Mouse (Mus musculus) lung, postnatal 0 days (tissue): ENCODE measurements at regions not wholly inside any gene's neighbourhood (a gene's known extent, or its start where the extent isn't known, plus 50 kb on each side); places are given as distances from the start of the nearest gene placed in this dataset.

ENCODE experiments used
- ATAC-seq: fragments of 200-750 bp; cut with Nextera tagmentation; 2 replicates; pipeline ENCODE4 v1.8.0; 2017; ENCODE audit warnings: moderate library complexity
- DNase-seq: peaks from one replicate; pipeline ENCODE4 v3.0.0-alpha.2; 2016; ENCODE audit warnings: low spot score
- H3K27ac ChIP-seq: fragments of 300-500 bp; sonication (generic); 2 replicates; pipeline ENCODE4 v1.5.1; 2014; ENCODE audit warnings: antibody characterized with exemption, mild to moderate bottlenecking, low read length, mixed read lengths
- H3K27me3 ChIP-seq: fragments of 300-500 bp; sonication (generic); replicated peaks from 2 replicates; pipeline ENCODE4 v1.6.1; 2014; ENCODE audit warnings: low read length, mixed read lengths; ENCODE audit not compliant: insufficient read depth
- H3K36me3 ChIP-seq: fragments of 300-500 bp; sonication (generic); 2 replicates; pipeline ENCODE4 v1.6.1; 2014; ENCODE audit warnings: low read length, mixed read lengths; ENCODE audit not compliant: insufficient read depth
- H3K4me1 ChIP-seq: fragments of 300-500 bp; sonication (generic); 2 replicates; pipeline ENCODE4 v1.6.1; 2014; ENCODE audit warnings: antibody characterized with exemption, low read depth, low read length, mixed read lengths; ENCODE audit not compliant: insufficient read depth
- H3K4me2 ChIP-seq: fragments of 300-500 bp; sonication (generic); replicated peaks from 2 replicates; pipeline ENCODE4 v1.6.1; 2014; ENCODE audit warnings: low read depth, mild to moderate bottlenecking, low read length, moderate library complexity, mixed read lengths
- H3K4me3 ChIP-seq: fragments of 300-500 bp; sonication (generic); 2 replicates; pipeline ENCODE4 v1.5.1; 2014; ENCODE audit warnings: low read depth, low read length
- H3K9ac ChIP-seq: fragments of 300-500 bp; sonication (generic); replicated peaks from 2 replicates; pipeline ENCODE4 v1.6.1; 2014; ENCODE audit warnings: low read depth, mild to moderate bottlenecking
- H3K9me3 ChIP-seq: fragments of 300-500 bp; sonication (generic); 2 replicates; pipeline ENCODE4 v1.6.1; 2016; ENCODE audit warnings: low read length, mixed read lengths
- CTCF ChIP-seq: IDR thresholded peaks from 2 replicates; pipeline ENCODE4 v1.5.1; 2016; ENCODE audit warnings: antibody characterized with exemption, mild to moderate bottlenecking
- EP300 ChIP-seq: IDR thresholded peaks from 2 replicates; pipeline ENCODE4 v1.6.1; 2016; ENCODE audit warnings: antibody characterized with exemption, mild to moderate bottlenecking, control low read depth
- WGBS: fragments of 180-500 bp; shearing (Covaris S2); extraction: QIAGEN DNeasy Blood & Tissue Kit; methylation state at CpG from one replicate; pipeline ENCODE4 v1.1.7; 2014; 5-methylcytosine and 5-hydroxymethylcytosine counted together

DNA sequence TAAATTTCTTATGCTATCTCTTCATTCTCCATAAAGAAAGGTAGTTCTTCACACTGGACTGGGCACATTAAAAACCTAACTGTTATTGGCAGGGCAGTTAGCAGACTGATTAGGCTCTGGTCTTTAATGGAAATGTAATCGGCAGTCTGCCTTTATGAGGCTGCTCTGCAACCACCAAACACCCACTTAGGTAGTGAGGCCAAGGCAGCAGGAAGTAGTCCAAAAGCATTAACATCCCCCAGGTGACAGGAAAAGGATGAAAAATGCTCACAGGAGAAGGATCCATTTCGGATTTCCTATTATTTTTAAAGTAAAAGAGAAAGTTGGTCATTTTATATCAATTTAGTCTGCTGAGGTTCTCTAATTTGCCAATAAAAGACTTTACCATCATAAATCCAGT lies 528.9 kb upstream of the Dppa4 start:
- H3K9me3 ChIP-seq = no peaks in the 10 kb centered on the region
- no peak for DNase-seq
- no peak overlapping the region for H3K27ac ChIP-seq
- no peaks in the 10 kb centered on the region for H3K27me3 ChIP-seq
- no peak for TF ChIP-seq EP300
- no peak for TF ChIP-seq CTCF
- H3K4me3 ChIP-seq = no peak overlapping the region
- no peak for ATAC-seq
- H3K36me3 ChIP-seq = no peaks in the 10 kb centered on the region
- WGBS = 77% methylated on average over 2 of the region's 2 CpGs
- no peak overlapping the region for H3K4me2 ChIP-seq
- no peaks in the 10 kb centered on the region for H3K4me1 ChIP-seq
- no peak overlapping the region for H3K9ac ChIP-seq

- ATAC-seq (no peak), DNase-seq (no peak)
- H3K4me1 ChIP-seq = no peaks in the 10 kb centered on the region
- no peak overlapping the region for H3K4me3 ChIP-seq
- H3K4me2 ChIP-seq = no peak overlapping the region
- H3K27ac ChIP-seq = no peak overlapping the region
- H3K36me3 ChIP-seq = no peaks in the 10 kb centered on the region
- no peaks in the 10 kb centered on the region for H3K9me3 ChIP-seq
- 51% methylated on average over 1 of the region's 1 CpGs for WGBS
- TF ChIP-seq EP300 (no peak), CTCF (no peak)
- H3K27me3 ChIP-seq = no peaks in the 10 kb centered on the region
- no peak overlapping the region for H3K9ac ChIP-seq
Measured at GRCm38 (mm10) chr16:47758296-47758695, 525.2 kb upstream of the Dppa4 start.

DNA sequence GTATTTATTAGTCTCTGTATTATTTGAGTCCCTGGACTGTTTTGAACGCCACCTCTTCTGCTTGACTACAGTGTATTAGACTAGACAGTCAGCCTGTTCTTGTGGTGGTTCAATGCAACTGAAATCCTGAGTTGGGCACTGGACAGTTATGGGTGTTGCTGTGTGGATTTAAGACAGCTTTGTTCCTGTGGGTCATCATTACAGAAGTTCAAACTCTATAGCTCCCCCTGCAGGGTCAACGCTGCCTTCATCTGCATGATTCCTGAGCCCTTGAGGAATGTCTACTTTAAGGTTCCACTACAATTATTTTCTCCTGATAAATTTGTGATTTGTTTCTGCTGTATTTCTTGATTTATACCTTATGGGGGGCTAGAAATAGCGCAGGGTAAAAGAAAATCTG lies 517.8 kb upstream of the Dppa4 start:
- no peak for ATAC-seq
- Histone ChIP-seq H3K9ac (no peak overlapping the region), H3K4me2 (no peak overlapping the region), H3K36me3 (no peaks in the 10 kb centered on the region), H3K4me3 (no peak overlapping the region), H3K27me3 (no peaks in the 10 kb centered on the region), H3K27ac (no peak overlapping the region), H3K4me1 (no peaks in the 10 kb centered on the region), H3K9me3 (no peaks in the 10 kb centered on the region)
- peak; percentile 50 for TF ChIP-seq CTCF
- no peak for TF ChIP-seq EP300
- peak; percentile 28 for DNase-seq
- WGBS = 61% methylated on average over 3 of the region's 3 CpGs

DNA sequence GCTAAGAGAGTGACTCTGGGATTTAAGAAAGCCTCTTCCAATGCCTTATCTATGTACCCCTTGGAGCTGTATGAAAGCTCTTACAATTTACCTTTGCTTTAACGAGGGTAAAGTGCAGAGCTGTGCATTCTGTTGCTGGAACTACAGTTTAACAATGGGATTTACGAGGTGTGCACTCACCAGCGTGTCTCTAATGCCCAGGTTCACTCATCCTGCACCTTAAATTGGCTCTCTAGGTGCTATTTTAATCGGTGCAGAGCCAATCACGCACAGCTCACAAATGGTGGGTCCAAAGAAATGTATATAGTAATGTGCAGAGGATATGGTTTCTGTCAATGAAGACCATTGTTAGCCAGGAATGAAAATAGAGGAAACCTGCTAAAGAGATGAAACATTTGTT lies 495.0 kb upstream of the Dppa4 start:
- no peak for ATAC-seq
- no peak overlapping the region for H3K27ac ChIP-seq
- WGBS = 69% methylated on average over 5 of the region's 5 CpGs
- H3K4me3 ChIP-seq = no peak overlapping the region
- TF ChIP-seq CTCF = no peak
- no peak for TF ChIP-seq EP300
- H3K9ac ChIP-seq = no peak overlapping the region
- no peak for DNase-seq
- H3K36me3 ChIP-seq = no peaks in the 10 kb centered on the region
- H3K9me3 ChIP-seq = no peaks in the 10 kb centered on the region
- no peak overlapping the region for H3K4me2 ChIP-seq
- H3K27me3 ChIP-seq = no peaks in the 10 kb centered on the region
- H3K4me1 ChIP-seq = no peaks in the 10 kb centered on the region

DNA sequence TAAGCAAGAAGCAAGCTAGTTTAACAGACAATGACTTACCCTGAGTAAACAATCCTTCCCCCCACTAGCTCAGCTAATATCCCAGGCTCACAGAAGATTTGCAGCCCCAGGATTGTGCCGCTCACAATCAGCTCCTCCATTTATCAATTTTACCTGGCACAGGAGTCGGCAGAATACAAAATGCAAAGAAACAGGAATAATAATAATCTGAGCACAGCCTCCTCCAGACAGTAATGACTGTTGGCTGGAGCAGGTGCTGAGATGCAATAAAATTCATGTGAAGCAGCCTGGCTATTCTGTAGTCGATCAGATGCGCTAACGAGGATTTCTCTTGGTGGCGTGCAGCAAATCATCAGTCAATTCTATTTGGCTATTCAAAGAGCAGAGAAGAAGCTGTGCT lies 492.9 kb upstream of the Dppa4 start:
- WGBS = 84% methylated on average over 6 of the region's 6 CpGs
- Histone ChIP-seq H3K9me3 (no peaks in the 10 kb centered on the region), H3K27ac (no peak overlapping the region), H3K4me1 (no peaks in the 10 kb centered on the region), H3K27me3 (no peaks in the 10 kb centered on the region), H3K4me2 (no peak overlapping the region), H3K4me3 (no peak overlapping the region), H3K9ac (no peak overlapping the region), H3K36me3 (no peaks in the 10 kb centered on the region)
- DNase-seq (no peak), ATAC-seq (no peak)
- TF ChIP-seq EP300 (no peak), CTCF (no peak)

DNA sequence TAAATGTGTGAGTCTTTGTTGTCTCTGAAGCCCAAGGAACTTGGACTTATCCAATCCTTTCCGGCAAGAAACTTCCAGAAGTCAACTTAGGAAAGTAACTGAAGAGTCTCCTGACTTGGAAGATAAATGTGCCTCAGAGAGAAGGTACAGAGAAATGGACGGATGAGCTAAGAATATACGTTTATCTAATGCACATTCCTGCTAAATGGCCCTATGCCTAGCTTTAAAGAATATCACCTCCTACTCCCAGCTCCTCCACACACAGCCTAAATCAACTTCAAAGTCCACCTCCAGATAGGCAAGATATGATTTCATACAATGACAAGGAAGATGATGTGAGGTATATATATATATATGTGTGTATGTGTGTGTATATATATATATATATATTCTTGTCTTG lies 492.1 kb upstream of the Dppa4 start:
- ATAC-seq = no peak
- H3K27me3 ChIP-seq = no peaks in the 10 kb centered on the region
- H3K36me3 ChIP-seq = no peaks in the 10 kb centered on the region
- no peak for DNase-seq
- H3K9ac ChIP-seq = no peak overlapping the region
- H3K4me3 ChIP-seq = no peak overlapping the region
- no peaks in the 10 kb centered on the region for H3K9me3 ChIP-seq
- no peaks in the 10 kb centered on the region for H3K4me1 ChIP-seq
- TF ChIP-seq CTCF (no peak), EP300 (no peak)
- no peak overlapping the region for H3K27ac ChIP-seq
- 61% methylated on average over 3 of the region's 3 CpGs for WGBS
- H3K4me2 ChIP-seq = no peak overlapping the region

DNA sequence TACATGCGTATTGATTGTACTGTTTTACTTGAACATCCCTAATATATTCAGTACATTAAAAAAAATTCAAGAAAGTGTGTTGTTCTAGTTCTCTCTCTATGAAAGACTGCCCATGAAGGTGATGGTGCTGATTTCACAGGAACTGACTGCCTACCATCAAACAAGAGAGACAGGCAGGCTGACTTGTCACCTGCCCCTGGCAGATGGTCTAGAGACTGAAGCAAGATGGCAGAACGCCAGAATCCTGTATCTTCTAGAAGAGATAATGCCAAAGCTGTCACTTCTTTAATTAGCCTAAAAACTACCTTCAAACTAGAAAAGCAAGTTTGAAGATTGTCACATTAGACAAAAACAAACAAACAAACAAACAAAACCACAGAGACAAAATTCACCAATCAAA lies 484.7 kb upstream of the Dppa4 start:
- no peak overlapping the region for H3K4me2 ChIP-seq
- WGBS = 77% methylated on average over 2 of the region's 2 CpGs
- DNase-seq (no peak), ATAC-seq (no peak)
- TF ChIP-seq EP300 = no peak
- no peak overlapping the region for H3K9ac ChIP-seq
- no peaks in the 10 kb centered on the region for H3K4me1 ChIP-seq
- H3K36me3 ChIP-seq = no peaks in the 10 kb centered on the region
- no peaks in the 10 kb centered on the region for H3K27me3 ChIP-seq
- H3K4me3 ChIP-seq = no peak overlapping the region
- H3K9me3 ChIP-seq = no peaks in the 10 kb centered on the region
- no peak overlapping the region for H3K27ac ChIP-seq
